Mouse (Mus musculus): ENCODE measurements around the gene Mmrn2.
"Not testable (repeated sequence)": the region's sequence is repeated elsewhere in the genome, so short reads cannot be mapped to it uniquely, and the experiment has no call there.

Mmrn2 gene

DNA sequence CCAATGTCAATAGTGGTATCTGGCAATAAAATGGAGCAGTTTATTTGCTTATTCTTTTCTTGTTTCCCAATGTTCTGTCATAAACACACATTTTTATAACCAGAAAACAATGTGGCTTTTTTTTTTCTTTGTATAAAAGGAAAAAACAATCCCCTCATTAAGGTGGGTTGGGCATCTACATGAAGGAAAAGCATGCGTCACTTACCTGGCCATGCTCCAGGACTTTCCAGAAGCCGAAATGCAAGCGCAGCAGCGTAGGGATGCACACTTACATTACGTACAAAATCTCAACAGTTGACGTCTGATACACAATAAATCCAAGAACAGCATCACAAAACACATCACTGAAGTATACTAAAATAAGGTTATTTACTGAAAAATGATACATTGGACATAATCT, 35.5 kb downstream of the Mmrn2 start:
- DNase-seq: no peak

GRCm38 (mm10) chr14:34412164-34412896, 37.1 kb downstream of the Mmrn2 start:
- no peak for DNase-seq

- not testable (repeated sequence) for DNase-seq
Observed at GRCm38 (mm10) chr14:34416946-34417345, 41.7 kb downstream of the Mmrn2 start.

GRCm38 (mm10) chr14:34417501-34417900, 42.2 kb downstream of the Mmrn2 start:
- DNase-seq: no peak

GRCm38 (mm10) chr14:34421078-34421477, 45.8 kb downstream of the Mmrn2 start:
- no peak for DNase-seq

DNA sequence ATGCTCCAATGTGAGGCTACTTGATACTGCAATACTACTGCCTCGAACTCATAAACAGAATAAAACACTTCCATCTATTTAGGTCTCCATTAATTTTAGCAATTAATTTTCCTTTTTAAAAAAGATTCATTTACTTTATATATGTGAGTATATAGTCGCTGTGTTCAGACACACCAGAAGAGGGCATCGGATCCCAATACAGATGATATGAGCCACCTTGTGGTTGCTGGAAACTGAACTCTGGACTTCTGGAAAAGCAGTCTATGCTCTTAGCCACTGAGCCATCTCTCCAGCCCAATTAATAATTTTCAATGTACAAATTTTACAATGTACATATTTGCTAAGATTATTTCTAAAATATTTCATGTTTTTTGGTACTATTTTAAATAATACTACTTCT, 53.0 kb downstream of the Mmrn2 start:
- DNase-seq: no peak

- DNase-seq: no peak
Observed at GRCm38 (mm10) chr14:34429069-34429468, 53.8 kb downstream of the Mmrn2 start.

DNA sequence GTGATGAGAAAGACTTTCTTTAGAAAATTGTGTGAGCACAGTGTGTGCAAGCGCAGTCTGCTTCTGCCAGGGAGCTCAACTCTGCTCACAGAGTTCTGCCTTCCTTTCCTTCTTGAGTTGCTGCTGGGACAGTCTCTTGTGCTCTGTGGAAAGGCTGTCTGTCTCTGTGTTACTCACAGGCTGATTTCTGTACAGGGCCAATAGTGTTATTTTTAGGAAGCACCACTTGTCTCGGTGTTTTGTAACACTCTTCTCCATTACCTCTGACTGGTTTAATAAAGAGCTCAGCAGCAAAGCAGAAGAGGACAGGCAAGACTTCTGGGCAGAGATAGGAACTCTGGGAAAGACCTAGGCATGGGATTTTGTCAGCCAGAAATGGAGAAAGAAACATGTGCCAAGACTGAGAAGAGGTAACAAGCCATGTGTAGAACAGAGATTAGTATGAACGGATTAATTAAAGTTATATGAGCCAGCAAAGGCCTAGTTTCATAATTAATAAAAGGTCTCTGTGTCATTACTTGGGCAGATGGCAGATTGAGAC, 65.3 kb downstream of the Mmrn2 start:
- no peak for DNase-seq

GRCm38 (mm10) chr14:34442531-34442930, 67.3 kb downstream of the Mmrn2 start:
- DNase-seq: no peak

GRCm38 (mm10) chr14:34444368-34444767, 69.1 kb downstream of the Mmrn2 start:
- no peak for DNase-seq

GRCm38 (mm10) chr14:34444924-34445323, 69.7 kb downstream of the Mmrn2 start:
- DNase-seq: no peak

DNA sequence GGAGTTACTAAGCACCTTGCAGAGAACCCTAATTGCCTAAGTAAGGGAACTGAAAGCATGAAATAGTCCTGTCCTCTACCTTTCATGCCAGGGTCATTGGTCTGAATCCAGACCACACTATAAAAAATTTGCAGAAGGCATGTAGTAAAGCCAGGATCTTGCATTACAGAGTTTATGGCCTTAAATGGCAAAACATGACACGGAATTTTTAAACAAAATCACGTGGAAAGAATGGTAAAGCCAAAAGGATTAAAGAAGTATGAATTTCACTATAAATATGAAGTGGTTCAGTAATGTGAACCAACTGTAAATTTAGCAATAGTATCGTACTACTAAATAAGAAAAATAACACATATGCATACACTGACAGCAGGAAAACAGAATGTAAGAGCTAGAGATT, 70.1 kb downstream of the Mmrn2 start:
- no peak for DNase-seq

GRCm38 (mm10) chr14:34446624-34447023, 71.4 kb downstream of the Mmrn2 start:
- DNase-seq: no peak

DNA sequence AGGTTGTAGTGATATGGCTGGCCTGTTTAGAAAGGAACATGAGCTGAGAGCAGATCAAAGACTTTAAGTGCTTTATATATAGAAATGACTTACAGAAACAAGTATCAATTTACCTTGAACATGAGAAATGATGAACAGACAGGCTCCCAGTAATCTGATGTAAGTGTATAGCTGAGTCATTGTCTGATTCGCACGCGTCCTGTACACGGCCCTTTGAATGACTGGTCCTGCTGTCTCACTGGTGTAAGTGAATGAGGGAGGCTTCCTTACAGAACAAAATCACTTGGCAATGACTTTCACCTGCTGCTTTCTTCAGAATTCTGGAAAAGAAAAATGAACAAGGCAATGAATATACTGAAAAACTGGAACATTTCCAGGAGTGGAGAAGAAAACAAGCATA, 72.4 kb downstream of the Mmrn2 start:
- no peak for DNase-seq

- DNase-seq: no peak
Observed at GRCm38 (mm10) chr14:34448398-34448797, 73.1 kb downstream of the Mmrn2 start.

GRCm38 (mm10) chr14:34449807-34450206, 74.5 kb downstream of the Mmrn2 start:
- no peak for DNase-seq

GRCm38 (mm10) chr14:34450451-34450850, 75.2 kb downstream of the Mmrn2 start:
- no peak for DNase-seq

- no peak for DNase-seq
Observed at GRCm38 (mm10) chr14:34451872-34452271, 76.6 kb downstream of the Mmrn2 start.

DNA sequence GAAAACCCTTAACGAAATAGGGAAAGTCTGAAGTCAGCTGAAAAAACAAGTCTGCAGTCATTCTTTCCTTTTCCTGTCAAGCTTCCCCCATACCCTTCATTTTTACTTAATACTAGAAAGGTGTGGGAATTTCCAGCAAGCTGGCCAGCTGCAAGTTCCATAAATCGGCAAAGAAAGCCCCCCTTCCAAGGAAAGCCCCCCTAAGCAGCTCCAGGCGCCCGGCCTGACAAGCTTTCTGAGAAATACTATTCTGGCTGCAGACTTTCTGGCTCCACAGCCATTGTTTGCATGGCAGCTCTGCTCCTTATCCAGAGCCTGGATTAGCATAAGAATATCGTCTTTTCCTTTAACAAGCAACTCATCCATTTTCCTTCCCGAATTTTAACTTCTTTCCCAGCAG, 78.4 kb downstream of the Mmrn2 start:
- no peak for DNase-seq

Measured in cerebellum, adult 8-10 months (tissue).